Mouse (Mus musculus) forebrain, embryonic 11.5 days (tissue): ENCODE measurements around the gene Vps26c. TPM values are rescaled to one million over a fixed set of nuclear protein-coding genes. Genes with fewer than 3 reads are reported as not detected.

Experiments used
- ATAC-seq: fragments of 200-750 bp; cut with Nextera tagmentation; replicated peaks from 2 replicates; pipeline ENCODE4 v1.8.0; 2017; ENCODE audit warnings: moderate TSS enrichment; ENCODE audit not compliant: low FRiP score
- DNase-seq: peaks from one replicate; pipeline ENCODE4 v3.0.0-alpha.2; 2017; ENCODE audit warnings: low spot score
- H3K27ac ChIP-seq: fragments of 300-500 bp; sonication (generic); 2 replicates; pipeline ENCODE4 v1.5.1; 2014; ENCODE audit warnings: low read depth, low read length
- H3K27me3 ChIP-seq: fragments of 300-500 bp; sonication (generic); 2 replicates; pipeline ENCODE4 v1.6.1; 2014; ENCODE audit warnings: mild to moderate bottlenecking, low read length, mixed read lengths; ENCODE audit not compliant: control insufficient read depth, insufficient read depth
- H3K36me3 ChIP-seq: fragments of 300-500 bp; sonication (generic); 2 replicates; pipeline ENCODE4 v1.6.1; 2014; ENCODE audit warnings: mild to moderate bottlenecking, low read length, moderate library complexity, mixed read lengths; ENCODE audit not compliant: control insufficient read depth, insufficient read depth
- H3K4me1 ChIP-seq: fragments of 300-500 bp; sonication (generic); replicated peaks from 2 replicates; pipeline ENCODE4 v1.6.1; 2014; ENCODE audit warnings: low read length, mixed read lengths; ENCODE audit not compliant: control insufficient read depth, insufficient read depth
- H3K4me2 ChIP-seq: fragments of 300-500 bp; sonication (generic); 2 replicates; pipeline ENCODE4 v1.6.1; 2014; ENCODE audit warnings: low read depth, mild to moderate bottlenecking, low read length, moderate library complexity, mixed read lengths; ENCODE audit not compliant: severe bottlenecking
- H3K4me3 ChIP-seq: fragments of 300-500 bp; sonication (generic); 2 replicates; pipeline ENCODE4 v1.5.1; 2014; ENCODE audit warnings: low read depth, low read length
- H3K9ac ChIP-seq: fragments of 300-500 bp; sonication (generic); 2 replicates; pipeline ENCODE4 v1.6.1; 2014; ENCODE audit warnings: low read length
- H3K9me3 ChIP-seq: fragments of 300-500 bp; sonication (generic); 2 replicates; pipeline ENCODE4 v1.6.1; 2016; ENCODE audit warnings: low read length, mixed read lengths; ENCODE audit not compliant: control insufficient read depth
- WGBS: fragments of 180-500 bp; shearing (Covaris S2); extraction: QIAGEN DNeasy Blood & Tissue Kit; methylation state at CpG from one replicate; pipeline ENCODE4 v1.1.7; 2014; 5-methylcytosine and 5-hydroxymethylcytosine counted together
- polyA plus RNA-seq: library from polyadenylated mRNA; unstranded; fragments of >200 nt; fragmentation: Nextera tagmentation; extraction: Ambion mirVana; gene quantifications from 2 replicates; pipeline ENCODE4 v1.2.1, GENCODE M21; 2014

The Vps26c gene
- polyA plus RNA-seq, 1 experiment from 2014 or later, result 51.3 TPM

GRCm38 (mm10) chr16:94465900-94466299 lies 60.7 kb downstream of the Vps26c start:
- H3K9me3 ChIP-seq, result no peaks in the 10 kb centered on the region
- peaks cover 32% of the 10 kb centered on the region for H3K36me3 ChIP-seq
- no peaks in the 10 kb centered on the region for H3K27me3 ChIP-seq
- H3K27ac ChIP-seq, result no peak overlapping the region
- no peak overlapping the region for H3K4me2 ChIP-seq
- H3K4me1 ChIP-seq, result no peaks in the 10 kb centered on the region
- ATAC-seq (no peak), DNase-seq (no peak)
- no peak overlapping the region for H3K9ac ChIP-seq
- H3K4me3 ChIP-seq, result no peak overlapping the region
- 93% methylated on average over 4 of the region's 4 CpGs for WGBS

- Histone ChIP-seq H3K4me3 (no peak overlapping the region), H3K9me3 (no peaks in the 10 kb centered on the region), H3K9ac (no peak overlapping the region), H3K27ac (no peak overlapping the region), H3K4me2 (no peak overlapping the region), H3K4me1 (no peaks in the 10 kb centered on the region), H3K27me3 (no peaks in the 10 kb centered on the region), H3K36me3 (peaks cover 42% of the 10 kb centered on the region)
- ATAC-seq (no peak), DNase-seq (no peak)
- 94% methylated on average over 3 of the region's 3 CpGs for WGBS
These were observed 62.6 kb downstream of the Vps26c start for GRCm38 (mm10) chr16:94464067-94464466.

GRCm38 (mm10) chr16:94454146-94454545 lies 72.5 kb downstream of the Vps26c start:
- no peak for ATAC-seq
- Histone ChIP-seq H3K36me3 (peaks cover 17% of the 10 kb centered on the region; the same call in 1 of the 2 replicates), H3K4me1 (no peaks in the 10 kb centered on the region)

GRCm38 (mm10) chr16:94452768-94453167 lies 73.9 kb downstream of the Vps26c start:
- DNase-seq, result no peak
- Histone ChIP-seq H3K27ac (no peak overlapping the region), H3K27me3 (no peaks in the 10 kb centered on the region), H3K9me3 (no peaks in the 10 kb centered on the region), H3K4me3 (no peak overlapping the region), H3K4me1 (no peaks in the 10 kb centered on the region), H3K9ac (no peak overlapping the region), H3K36me3 (peaks cover 10% of the 10 kb centered on the region; the same call in 1 of the 2 replicates), H3K4me2 (no peak overlapping the region)
- no peak for ATAC-seq
- 90% methylated on average over 4 of the region's 4 CpGs for WGBS

More at GRCm38 (mm10) chr16:94454146-94454545, 72.5 kb downstream of the Vps26c start:
- no peak overlapping the region for H3K9ac ChIP-seq
- no peak overlapping the region for H3K4me2 ChIP-seq
- DNase-seq, result no peak
- no peak overlapping the region for H3K4me3 ChIP-seq
- no peaks in the 10 kb centered on the region for H3K27me3 ChIP-seq
- H3K9me3 ChIP-seq, result no peaks in the 10 kb centered on the region
- no peak overlapping the region for H3K27ac ChIP-seq
- WGBS, result 78% methylated on average over 4 of the region's 4 CpGs

GRCm38 (mm10) chr16:94451545-94452488 lies 74.8 kb downstream of the Vps26c start:
- WGBS, result 93% methylated on average over 11 of the region's 11 CpGs
- H3K9ac ChIP-seq, result no peak overlapping the region
- no peak overlapping the region for H3K27ac ChIP-seq
- H3K9me3 ChIP-seq, result no peaks in the 10 kb centered on the region
- ATAC-seq, result no peak
- no peaks in the 10 kb centered on the region for H3K27me3 ChIP-seq
- DNase-seq, result no peak
- no peak overlapping the region for H3K4me3 ChIP-seq
- no peak overlapping the region for H3K4me2 ChIP-seq
- H3K36me3 ChIP-seq, result peaks cover 7% of the 10 kb centered on the region; the same call in 1 of the 2 replicates
- no peaks in the 10 kb centered on the region for H3K4me1 ChIP-seq

GRCm38 (mm10) chr16:94449632-94450031 lies 77.0 kb downstream of the Vps26c start:
- Histone ChIP-seq H3K4me1 (no peaks in the 10 kb centered on the region), H3K27ac (no peak overlapping the region), H3K9ac (no peak overlapping the region), H3K4me2 (no peak overlapping the region), H3K27me3 (no peaks in the 10 kb centered on the region), H3K4me3 (no peak overlapping the region), H3K36me3 (peaks cover 8% of the 10 kb centered on the region; the same call in 1 of the 2 replicates), H3K9me3 (no peaks in the 10 kb centered on the region)
- 94% methylated on average over 7 of the region's 7 CpGs for WGBS
- no peak for DNase-seq
- ATAC-seq, result no peak

- Histone ChIP-seq H3K4me1 (no peaks in the 10 kb centered on the region), H3K4me3 (no peak overlapping the region), H3K9me3 (no peaks in the 10 kb centered on the region), H3K4me2 (no peak overlapping the region), H3K27me3 (no peaks in the 10 kb centered on the region), H3K27ac (no peak overlapping the region), H3K9ac (no peak overlapping the region), H3K36me3 (peaks cover 8% of the 10 kb centered on the region; the same call in 1 of the 2 replicates)
- DNase-seq (no peak), ATAC-seq (no peak)
- 84% methylated on average over 8 of the region's 8 CpGs for WGBS
These were observed 77.5 kb downstream of the Vps26c start for GRCm38 (mm10) chr16:94449151-94449550.
